Mouse (Mus musculus) E14TG2a.4 (cell line): Measurements from ENCODE around the gene Snapc3.

ENCODE experiments used
- CTCF ChIP-seq: conservative IDR thresholded peaks from 2 replicates; pipeline ENCODE4 v1.5.1; 2014; ENCODE audit warnings: low read length
- NANOG ChIP-seq: IDR thresholded peaks from 2 replicates; pipeline ENCODE4 v1.6.1; 2014; ENCODE audit warnings: borderline replicate concordance, low read length, mixed read lengths
- POU5F1 ChIP-seq: IDR thresholded peaks from 2 replicates; pipeline ENCODE4 v1.6.1; 2014; ENCODE audit warnings: low read length, borderline replicate concordance

DNA sequence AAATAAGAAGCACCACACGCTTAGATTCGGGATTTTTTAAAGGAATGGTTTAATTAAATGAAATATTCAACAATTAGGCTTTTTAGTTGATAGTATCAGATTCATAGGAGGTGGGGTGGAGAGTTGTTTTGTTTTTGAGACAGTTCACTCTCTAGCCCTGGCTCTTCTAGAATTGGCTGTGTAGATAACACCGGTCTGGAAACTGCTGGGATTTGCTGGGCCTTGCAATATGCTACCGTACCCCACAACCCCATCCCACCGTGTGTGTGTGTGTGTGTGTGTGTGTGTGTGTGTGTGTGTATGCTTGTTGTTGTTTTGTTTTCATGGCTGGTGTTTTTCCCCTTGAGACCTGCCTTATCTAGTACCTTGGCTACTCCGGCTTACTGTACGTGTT, 83.5 kb downstream of the Snapc3 start:
- no peak for TF ChIP-seq CTCF
- no peak for TF ChIP-seq POU5F1
- no peak for TF ChIP-seq NANOG
